28 mouse cellular contexts compared by ENCODE assay signal in genomic region chr11:76891171-76891570, GRCm38 (mm10). TPM values are rescaled to one million over a fixed set of nuclear protein-coding genes. Genes with fewer than 3 reads are reported as not detected.
DNase-seq lines count a peak whose midpoint lies in the region; ATAC-seq and TF ChIP-seq lines count a peak whose summit lies in the region.
"Had no signal": no experiment of that assay in that cellular context is flagged by ENCODE, and none has a peak within 500 bp of the region (broad histone marks: within the 10 kb centered on the region; RNA-seq: fewer than 3 reads in every experiment).

No protein-coding gene starts in this region.

- no peak for TF ChIP-seq POLR2A in heart, adult 2 months (IDR thresholded peaks at IDR 0.05; ENCODE audit: insufficient read depth, low read depth, low read length)

- H3K79me2 ChIP-seq in heart, adult 2 months (replicated peaks; ENCODE audit: control insufficient read depth, insufficient read depth, low read length): no peaks in the 10 kb centered on the region

- H3K9ac ChIP-seq in heart, adult 2 months (ENCODE audit: low read depth, low read length): no peak overlapping the region
- H3K9ac ChIP-seq in heart, embryonic 12.5 days: no peak overlapping the region
- H3K9ac ChIP-seq in midbrain, embryonic 15.5 days: no peak overlapping the region
- H3K9ac ChIP-seq: embryonic facial prominence, embryonic 13.5 days; forebrain, embryonic 12.5 days; forebrain, embryonic 15.5 days; heart, embryonic 13.5 days; hindbrain, embryonic 13.5 days had no signal

- TF ChIP-seq EP300 in heart, adult 2 months (IDR thresholded peaks at IDR 0.05; ENCODE audit: insufficient read depth, low read depth, low read length): no peak

- no peak overlapping the region for H3K4me2 ChIP-seq in heart, embryonic 12.5 days
- H3K4me2 ChIP-seq in midbrain, embryonic 15.5 days: no peak overlapping the region
- H3K4me2 ChIP-seq: embryonic facial prominence, embryonic 13.5 days; forebrain, embryonic 12.5 days; forebrain, embryonic 15.5 days; heart, embryonic 13.5 days; hindbrain, embryonic 13.5 days had no signal

- peak overlapping the region; percentile 51; the same call in 1 of the 2 replicates for H3K27ac ChIP-seq in heart, adult 2 months
- H3K27ac ChIP-seq in heart, embryonic 12.5 days (ENCODE audit: poor library complexity, severe bottlenecking): no peak overlapping the region
- no peak overlapping the region for H3K27ac ChIP-seq in midbrain, embryonic 15.5 days
- H3K27ac ChIP-seq: embryonic facial prominence, embryonic 10.5 days; embryonic facial prominence, embryonic 13.5 days; forebrain, embryonic 12.5 days; forebrain, embryonic 15.5 days; hindbrain, embryonic 10.5 days; hindbrain, embryonic 13.5 days had no signal

- H3K4me1 ChIP-seq in heart, adult 2 months (ENCODE audit: control insufficient read depth, insufficient read depth, low read length): peaks cover 20% of the 10 kb centered on the region
- H3K4me1 ChIP-seq in heart, embryonic 12.5 days (replicated peaks): peaks cover 22% of the 10 kb centered on the region
- no peaks in the 10 kb centered on the region for H3K4me1 ChIP-seq in midbrain, embryonic 15.5 days
- H3K4me1 ChIP-seq: forebrain, embryonic 12.5 days; forebrain, embryonic 15.5 days; hindbrain, embryonic 13.5 days had no signal

- ATAC-seq in heart, embryonic 12.5 days (ENCODE audit: insufficient number of reproducible peaks, low FRiP score): no peak
- no peak for ATAC-seq in midbrain, embryonic 15.5 days (replicated peaks)
- ATAC-seq: forebrain, embryonic 15.5 days; hindbrain, embryonic 16.5 days; intestine, embryonic 16.5 days had no signal

- no peaks in the 10 kb centered on the region for H3K9me3 ChIP-seq in heart, embryonic 12.5 days (replicated peaks)
- H3K9me3 ChIP-seq in midbrain, embryonic 15.5 days: no peaks in the 10 kb centered on the region
- H3K9me3 ChIP-seq: embryonic facial prominence, embryonic 10.5 days; embryonic facial prominence, embryonic 13.5 days; forebrain, embryonic 12.5 days; forebrain, embryonic 15.5 days; heart, embryonic 13.5 days; hindbrain, embryonic 10.5 days; hindbrain, embryonic 13.5 days had no signal

- no peaks in the 10 kb centered on the region for H3K27me3 ChIP-seq in heart, adult 2 months (ENCODE audit: control insufficient read depth, insufficient read depth, low read length)
- no peaks in the 10 kb centered on the region for H3K27me3 ChIP-seq in heart, embryonic 12.5 days (replicated peaks)
- H3K27me3 ChIP-seq in midbrain, embryonic 15.5 days (replicated peaks): no peaks in the 10 kb centered on the region
- H3K27me3 ChIP-seq: embryonic facial prominence, embryonic 13.5 days; forebrain, embryonic 12.5 days; forebrain, embryonic 15.5 days; heart, embryonic 13.5 days; hindbrain, embryonic 13.5 days had no signal

- H3K36me3 ChIP-seq in heart, adult 2 months (ENCODE audit: control insufficient read depth, insufficient read depth, low read length): peaks cover 5% of the 10 kb centered on the region
- no peaks in the 10 kb centered on the region for H3K36me3 ChIP-seq in heart, embryonic 12.5 days
- no peaks in the 10 kb centered on the region for H3K36me3 ChIP-seq in midbrain, embryonic 15.5 days (replicated peaks)
- H3K36me3 ChIP-seq: embryonic facial prominence, embryonic 10.5 days; embryonic facial prominence, embryonic 13.5 days; forebrain, embryonic 12.5 days; forebrain, embryonic 15.5 days; heart, embryonic 13.5 days; hindbrain, embryonic 10.5 days; hindbrain, embryonic 13.5 days had no signal

- DNase-seq in heart, adult 2 months: no peak
- DNase-seq in CD4-positive helper T cell, adult 2 months (ENCODE audit: low read depth, low spot score): peak; percentile 49
- peak; percentile 64 for DNase-seq in induced T-regulatory cell, adult 2 months (ENCODE audit: low read depth)
- no peak for DNase-seq in adrenal gland, postnatal 10 days
- DNase-seq: adrenal gland, adult 8-10 months; adrenal gland, postnatal 36 days; cerebellum, adult 11 months; cerebellum, adult 2 months; cerebellum, adult 9-11 months; cerebellum, postnatal 36 days; embryo, embryonic 11 days; gastrocnemius, postnatal 14 days; heart, postnatal 36 days; kidney, adult 18-20 months had no signal

- no peak overlapping the region for H3K4me3 ChIP-seq in heart, adult 2 months
- H3K4me3 ChIP-seq in heart, embryonic 12.5 days: no peak overlapping the region
- H3K4me3 ChIP-seq in midbrain, embryonic 15.5 days: no peak overlapping the region
- H3K4me3 ChIP-seq: embryonic facial prominence, embryonic 10.5 days; embryonic facial prominence, embryonic 13.5 days; erythroblast, embryonic 14.5 days; forebrain, embryonic 12.5 days; forebrain, embryonic 15.5 days; heart, embryonic 13.5 days; hindbrain, embryonic 10.5 days; hindbrain, embryonic 13.5 days had no signal

- intact Hi-C loops in heart, adult 2 months (cut with DNase I): loop anchor here (5.0 kb wide), 1 partner anchor 214 kb away; the partner anchor contains the start of gene Trarg1

- TF ChIP-seq CTCF in heart, adult 2 months (IDR thresholded peaks at IDR 0.05): no peak

- WGBS in heart, adult 2 months: 65% methylated on average over 7 of the region's 7 CpGs
- 87% methylated on average over 7 of the region's 7 CpGs for WGBS in heart, embryonic 12.5 days
- WGBS in midbrain, embryonic 15.5 days: 93% methylated on average over 7 of the region's 7 CpGs

RNA-seq across cellular contexts. Expression of gene Tmigd1, which starts 10.8 kb away (rescaled TPM):
- total RNA-seq in heart, adult 2 months (2021): under 1 TPM; 0.47 to 0.57 TPM
- 0.16 and 0.20 TPM in 2 replicates for polyA plus RNA-seq in heart, adult 2 months (2012; rRNA removed)
- 0.30 TPM in 1 of 2 replicates, not detected in the other for polyA plus RNA-seq in heart, embryonic 12.5 days (2016; fragmentation: Nextera tagmentation; extraction: Ambion mirVana)
- total RNA-seq in adrenal gland, postnatal 10 days (2021): 1 to 10 TPM in 1 of 2 experiments, under 1 TPM in 1; 0.81 to 1.8 TPM
- polyA plus RNA-seq in midbrain, embryonic 15.5 days (2015; fragmentation: Nextera tagmentation; extraction: Ambion mirVana): not detected in 2 replicates
- total RNA-seq: ES-E14 had no signal
- polyA plus RNA-seq: cerebellum, adult 2 months; cortical plate, adult 2 months; embryonic facial prominence, embryonic 10.5 days; embryonic facial prominence, embryonic 13.5 days; erythroblast, embryonic 14.5 days; forebrain, embryonic 12.5 days; forebrain, embryonic 15.5 days; hindbrain, embryonic 13.5 days; hindbrain, embryonic 16.5 days had no signal

RNA-seq across cellular contexts. Expression of gene Blmh, which starts 33.4 kb away (rescaled TPM):
- total RNA-seq in heart, adult 2 months (2021): 10 to 100 TPM; 27.6 to 32.7 TPM
- polyA plus RNA-seq in heart, adult 2 months (2012; rRNA removed): 12.9 and 18.4 TPM in 2 replicates
- polyA plus RNA-seq in heart, embryonic 12.5 days (2016; fragmentation: Nextera tagmentation; extraction: Ambion mirVana): 112 and 115 TPM in 2 replicates
- total RNA-seq in adrenal gland, postnatal 10 days (2021): 10 to 100 TPM; 60.4 to 67.4 TPM
- 151 and 155 TPM in 2 replicates for polyA plus RNA-seq in midbrain, embryonic 15.5 days (2015; fragmentation: Nextera tagmentation; extraction: Ambion mirVana)

RNA-seq across cellular contexts. Expression of gene Cpd, which starts 44.4 kb away (rescaled TPM):
- total RNA-seq in heart, adult 2 months (2021): 10 to 100 TPM; 34.8 to 39.7 TPM
- polyA plus RNA-seq in heart, adult 2 months (2012; rRNA removed): 16.8 and 34.5 TPM in 2 replicates
- polyA plus RNA-seq in heart, embryonic 12.5 days (2016; fragmentation: Nextera tagmentation; extraction: Ambion mirVana): 24.3 and 25.7 TPM in 2 replicates
- 10 to 100 TPM; 46.2 to 57.9 TPM for total RNA-seq in adrenal gland, postnatal 10 days (2021)
- polyA plus RNA-seq in midbrain, embryonic 15.5 days (2015; fragmentation: Nextera tagmentation; extraction: Ambion mirVana): 5.3 and 5.4 TPM in 2 replicates

Comparison
In these comparisons a context has a peak if more than half of its experiments do, and no peak if none do; other contexts are left out.
1. DNase-seq: peak in CD4-positive helper T cell, adult 2 months (single experiment) and induced T-regulatory cell, adult 2 months (single experiment); none in heart, adult 2 months (0 of 2) and adrenal gland, postnatal 10 days (single experiment).